Mouse (Mus musculus): ENCODE results near the gene Fbxo36.
A peak's percentile ranks its signal among the peaks of the same experiment; 100 is the strongest.

Fbxo36 gene

DNA sequence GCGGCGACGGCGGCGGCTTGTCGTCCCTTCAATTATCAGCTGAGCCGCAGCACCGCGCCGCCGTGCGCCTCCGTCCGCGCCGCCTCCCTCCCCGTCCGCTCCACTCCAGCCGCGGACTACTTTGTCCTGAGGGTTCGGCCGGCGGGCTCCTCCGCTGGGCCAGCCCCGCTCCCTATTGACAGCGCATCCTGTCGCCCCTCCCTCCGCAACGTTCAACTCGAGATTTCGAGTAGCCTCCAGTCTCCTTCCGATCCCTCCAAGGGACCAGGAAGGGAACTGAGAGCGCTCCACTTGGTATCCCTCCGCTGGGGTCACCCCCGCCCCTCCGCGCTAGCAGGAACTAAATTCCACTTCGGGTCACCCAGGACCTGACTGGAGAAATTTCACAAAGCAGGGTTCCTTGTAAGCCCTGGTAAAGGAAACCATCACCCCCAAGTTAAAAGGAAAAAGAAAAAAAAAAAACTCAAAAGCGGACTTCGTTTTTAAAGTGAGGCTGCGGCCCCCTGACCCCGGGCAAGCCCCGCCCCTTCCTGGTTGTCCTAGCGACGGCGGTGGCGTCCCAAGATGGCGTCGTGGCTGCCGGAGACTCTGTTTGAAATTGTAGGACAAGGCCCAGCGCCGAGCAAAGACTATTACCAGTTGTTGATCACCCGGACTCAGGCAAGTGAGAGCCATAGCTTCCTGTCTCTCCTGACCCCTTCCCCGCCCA is at the start of gene Fbxo36:
TSS of gene Fbxo36 (plus strand) at position 533 of the 709 bp plus-strand sequence.
- DNase-seq (ENCODE audit: low read depth, low spot score): peak; percentile 91

DNA sequence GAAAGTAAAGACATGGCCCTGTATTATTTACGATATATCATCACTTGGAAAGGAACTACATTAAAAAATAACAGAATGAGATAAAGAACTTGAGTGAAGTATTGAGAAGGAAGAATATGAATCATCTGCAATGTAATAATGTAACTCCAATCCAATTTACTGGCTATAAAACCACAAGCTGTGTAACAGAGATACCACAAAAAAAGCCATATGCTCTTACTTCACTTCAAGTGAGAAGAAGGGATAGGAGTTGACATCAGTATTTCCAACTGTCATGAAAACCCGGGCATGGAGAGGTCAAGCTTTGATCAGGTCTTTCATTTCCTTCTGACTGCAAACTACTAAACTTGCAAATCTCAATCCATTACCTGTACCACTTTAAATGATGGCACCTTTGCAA is 48.2 kb upstream of the Fbxo36 start:
- no peak for DNase-seq (ENCODE audit: low read depth, low spot score)

DNA sequence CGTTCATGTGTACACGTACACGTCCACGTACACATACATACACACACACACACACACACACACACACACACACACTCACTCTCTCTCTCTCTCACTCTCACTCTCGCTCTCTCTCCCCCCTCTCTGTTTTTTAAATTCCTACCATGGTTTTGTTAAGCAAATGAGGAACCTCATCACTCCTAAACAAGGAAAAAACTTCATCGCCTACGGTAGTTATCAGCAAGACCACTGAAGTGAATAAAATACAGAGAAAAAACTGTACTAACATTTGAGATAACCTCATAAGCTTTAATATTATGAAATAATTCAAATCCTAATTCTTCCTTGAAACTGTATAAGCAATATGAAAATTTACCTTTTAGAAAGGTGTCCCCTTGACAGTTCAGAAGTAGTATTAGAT is 44.3 kb upstream of the Fbxo36 start:
- DNase-seq (ENCODE audit: low read depth, low spot score): no peak

DNA sequence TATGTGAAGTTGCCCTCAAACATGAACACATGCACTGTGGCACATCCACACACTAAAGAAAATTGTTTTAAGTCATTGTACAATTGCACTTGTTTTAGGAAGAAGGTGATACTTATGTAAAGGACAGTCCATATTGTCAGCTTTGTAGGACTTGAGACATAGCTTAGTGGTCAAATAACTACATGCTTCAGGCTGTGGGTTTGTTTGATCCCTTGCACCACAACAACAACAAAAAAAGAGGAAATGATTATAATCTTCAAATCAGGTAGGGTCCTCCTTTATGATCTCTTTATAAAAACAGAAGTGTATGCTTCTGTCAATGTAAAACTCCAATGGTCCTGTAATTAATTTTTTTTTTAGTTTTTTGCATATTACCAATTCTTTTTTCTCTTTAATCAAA is 40.5 kb upstream of the Fbxo36 start:
- DNase-seq (ENCODE audit: low read depth, low spot score): no peak

DNA sequence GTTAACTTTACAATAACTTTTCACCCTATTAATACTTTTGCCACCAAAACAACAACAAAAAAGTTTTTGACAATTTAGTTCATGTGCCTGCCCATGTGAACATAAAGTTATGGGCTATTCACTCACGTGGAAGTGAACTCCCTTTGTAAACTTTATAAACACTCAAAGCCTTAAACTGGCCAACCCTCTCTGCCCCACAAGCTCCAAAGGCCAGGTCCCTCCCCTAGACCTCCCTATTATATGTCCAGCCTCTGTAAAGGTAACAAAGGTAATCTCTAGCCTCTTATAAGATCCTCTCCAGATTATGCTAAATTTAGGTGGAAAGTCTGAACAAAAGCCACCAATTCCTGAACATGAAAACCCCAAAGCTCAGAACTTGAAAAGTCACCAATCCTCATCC is 35.9 kb upstream of the Fbxo36 start:
- no peak for DNase-seq (ENCODE audit: low read depth, low spot score)

DNA sequence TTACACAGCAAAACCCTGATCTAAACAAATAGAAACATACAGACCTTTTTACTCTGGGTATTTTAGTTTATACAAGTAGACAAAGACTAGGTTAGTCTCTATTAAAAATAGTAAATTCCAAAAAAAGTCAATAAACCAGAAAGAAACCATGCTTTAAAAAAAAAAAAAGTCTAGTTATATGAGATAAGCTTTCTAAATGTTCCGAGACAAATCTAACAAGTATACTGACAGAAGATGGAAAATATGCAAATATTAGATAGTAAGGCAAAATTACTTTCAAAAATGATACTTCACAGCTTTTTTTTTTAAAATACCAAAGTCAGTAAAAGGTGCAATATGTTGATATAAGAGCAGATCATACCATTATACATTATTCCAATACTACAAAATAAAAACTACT is 22.0 kb upstream of the Fbxo36 start:
- no peak for DNase-seq (ENCODE audit: low read depth, low spot score)

DNA sequence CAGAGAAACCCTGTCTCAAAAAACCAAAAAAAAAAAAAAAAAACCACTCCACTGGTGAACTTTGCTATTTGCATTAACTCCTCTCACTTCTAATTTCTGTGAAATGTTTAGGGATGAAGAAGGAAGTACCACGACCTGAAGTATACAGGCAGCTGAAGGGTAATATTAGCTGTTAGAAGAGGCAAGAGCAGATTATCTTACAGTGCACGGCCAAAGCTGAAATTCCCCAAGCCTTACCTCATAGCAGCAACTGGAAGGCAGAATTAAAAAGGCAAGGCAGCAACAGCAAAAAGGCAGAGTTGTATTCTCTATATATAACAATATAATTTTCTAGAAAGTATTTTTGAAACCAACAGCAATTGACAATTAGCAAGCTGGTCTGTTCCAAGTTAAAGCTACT is 14.6 kb upstream of the Fbxo36 start:
- no peak for DNase-seq (ENCODE audit: low read depth, low spot score)

DNA sequence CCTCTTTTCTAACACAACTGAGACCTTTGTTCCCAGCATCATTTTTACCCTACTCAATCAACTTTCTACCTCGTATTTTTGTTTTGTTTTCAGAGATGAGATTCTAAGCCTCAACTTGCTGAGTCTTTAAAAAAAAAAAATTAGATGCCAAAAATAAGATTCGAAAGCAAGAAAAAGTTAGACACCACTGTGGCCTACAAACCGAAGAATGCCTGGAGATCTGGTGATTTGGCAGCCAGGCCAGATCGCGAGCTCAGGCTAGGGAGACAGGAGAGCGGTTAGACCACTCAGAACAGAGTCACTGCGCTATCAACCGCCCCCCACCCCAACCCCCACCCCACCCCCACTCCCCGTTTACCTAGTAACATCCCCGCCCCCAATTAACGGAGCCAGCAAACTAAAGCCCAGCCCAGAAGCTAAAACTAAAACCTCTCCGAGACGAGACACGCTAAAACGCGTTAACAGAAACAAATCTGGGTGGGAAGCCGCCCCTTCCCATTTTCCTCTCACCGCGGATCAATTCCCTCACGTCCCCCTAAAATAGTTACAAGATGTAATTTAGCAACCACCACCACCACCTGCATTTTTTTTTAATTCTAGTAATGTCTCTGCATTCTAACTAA is 2.0 kb upstream of the Fbxo36 start:
- no peak for DNase-seq (ENCODE audit: low read depth, low spot score)

DNA sequence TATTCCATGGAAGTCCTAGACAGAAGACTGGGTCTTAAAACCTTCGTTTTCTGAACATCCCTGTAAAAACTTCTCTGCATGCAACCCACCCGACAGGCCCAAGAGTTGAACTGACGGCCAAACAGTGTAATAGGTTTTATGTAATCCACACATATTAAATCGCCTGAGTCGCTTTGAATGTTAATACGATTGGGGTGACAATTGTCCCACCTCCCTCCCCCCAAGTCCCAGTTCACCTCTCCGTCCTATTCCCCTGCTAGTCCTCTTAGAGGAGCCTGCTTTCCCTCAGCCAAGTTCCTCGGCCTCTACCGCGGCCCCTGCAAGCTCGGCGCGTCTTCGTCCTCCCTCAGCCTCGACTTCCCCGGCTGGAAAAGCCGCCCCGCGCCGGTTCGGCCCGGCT is 1.5 kb upstream of the Fbxo36 start:
- DNase-seq (ENCODE audit: low read depth, low spot score): no peak

DNA sequence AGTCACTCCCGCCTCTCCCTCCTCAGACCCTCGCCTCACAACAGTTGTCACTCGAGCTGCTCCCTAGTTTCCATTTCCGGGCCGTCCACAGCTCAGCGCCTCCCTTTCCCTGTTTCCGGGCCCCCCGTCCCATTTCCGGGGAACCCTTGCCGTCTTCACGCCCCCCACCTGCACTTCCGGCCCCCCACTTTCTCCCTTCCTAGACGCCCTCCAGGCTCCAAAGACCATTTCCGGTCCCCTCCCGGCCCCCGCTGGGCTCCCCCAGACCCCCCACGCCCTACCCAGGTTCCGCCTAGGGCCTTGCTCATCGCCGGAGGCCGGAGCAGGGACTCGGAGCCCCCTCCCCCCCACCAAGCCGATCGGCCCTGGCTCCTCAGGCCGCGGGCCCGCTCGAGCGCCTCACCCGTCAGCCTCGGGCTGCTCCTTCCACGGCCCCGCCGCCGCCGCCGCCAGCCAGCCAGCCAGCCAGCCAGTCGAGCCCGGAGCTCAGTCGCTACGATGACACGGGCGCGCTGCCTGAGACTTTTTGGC is 955 bp upstream of the Fbxo36 start:
- DNase-seq (ENCODE audit: low read depth, low spot score): peak; percentile 50

DNA sequence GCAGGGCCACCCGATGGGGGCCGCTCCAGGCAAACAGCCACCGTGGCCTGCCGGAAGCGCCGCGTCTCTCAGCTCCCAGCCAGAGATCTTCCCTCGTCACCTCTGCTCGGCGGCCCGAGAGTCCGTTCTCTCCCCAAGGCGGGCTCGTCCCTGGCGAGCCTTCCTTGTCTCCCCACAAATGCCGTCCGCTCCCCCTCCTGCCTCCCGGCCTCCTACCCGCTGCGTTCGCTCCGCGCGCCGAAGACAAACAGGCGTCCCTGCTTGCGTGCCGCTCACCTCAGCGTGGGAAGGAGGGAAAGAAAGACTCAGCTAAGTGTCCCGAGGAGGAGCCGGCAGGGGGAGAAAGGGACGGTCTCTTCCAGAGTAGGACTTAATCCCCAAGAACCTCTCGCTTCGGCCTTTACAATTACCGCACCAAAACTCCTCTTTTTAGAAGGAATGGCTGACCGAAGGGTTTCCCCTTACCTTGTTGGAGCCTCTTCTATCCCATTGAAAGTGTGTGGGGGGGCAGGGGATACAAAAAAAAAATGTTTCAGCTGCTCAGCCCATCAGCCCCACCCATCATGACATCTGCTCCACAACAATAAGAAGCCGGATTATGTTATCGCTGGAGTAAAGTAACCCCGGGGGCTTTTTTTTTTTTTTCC is 500 bp downstream of the Fbxo36 start, which contains the start of gene Trip12:
TSS of gene Trip12 (minus strand) at position 499 of the 647 bp plus-strand sequence.
- DNase-seq (ENCODE audit: low read depth, low spot score): no peak

DNA sequence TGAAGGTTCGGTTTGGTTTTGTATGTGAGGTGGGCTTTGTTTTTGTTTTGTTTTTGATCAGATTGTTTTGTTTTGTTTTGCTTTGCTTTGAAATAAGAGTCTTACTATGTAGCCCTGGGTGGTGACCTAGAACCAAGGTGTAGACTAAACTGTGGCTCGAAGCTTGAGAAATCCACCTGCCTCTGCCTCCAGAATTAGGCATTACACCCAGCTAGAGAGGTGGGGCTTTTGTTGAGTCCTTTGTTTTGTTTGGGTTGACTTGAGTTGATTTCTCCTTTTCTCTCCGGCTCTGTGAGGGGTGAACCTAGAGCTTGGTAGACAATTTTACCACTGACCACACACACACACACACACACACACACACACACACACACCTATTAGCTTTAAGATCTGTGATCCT is 1.4 kb downstream of the Fbxo36 start:
- no peak for DNase-seq (ENCODE audit: low read depth, low spot score)

DNA sequence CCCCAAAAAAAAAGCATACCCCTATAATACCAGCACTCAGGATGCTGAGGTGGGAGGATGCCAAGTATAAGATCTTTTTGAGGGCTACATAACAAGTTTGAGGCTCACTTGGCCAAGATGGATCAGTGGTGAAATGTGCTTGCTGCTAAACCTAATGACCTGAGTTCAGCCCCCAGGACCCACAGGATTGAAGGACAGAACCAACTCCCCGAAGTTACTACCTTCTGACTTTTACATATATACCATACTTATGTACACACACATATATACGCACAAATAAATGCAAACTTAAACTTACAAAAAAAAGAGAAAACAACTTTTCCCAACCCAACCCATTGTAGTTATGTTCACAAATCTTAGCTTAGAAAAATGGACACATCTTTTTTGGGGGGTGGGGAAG is 3.7 kb downstream of the Fbxo36 start:
- no peak for DNase-seq (ENCODE audit: low read depth, low spot score)

DNA sequence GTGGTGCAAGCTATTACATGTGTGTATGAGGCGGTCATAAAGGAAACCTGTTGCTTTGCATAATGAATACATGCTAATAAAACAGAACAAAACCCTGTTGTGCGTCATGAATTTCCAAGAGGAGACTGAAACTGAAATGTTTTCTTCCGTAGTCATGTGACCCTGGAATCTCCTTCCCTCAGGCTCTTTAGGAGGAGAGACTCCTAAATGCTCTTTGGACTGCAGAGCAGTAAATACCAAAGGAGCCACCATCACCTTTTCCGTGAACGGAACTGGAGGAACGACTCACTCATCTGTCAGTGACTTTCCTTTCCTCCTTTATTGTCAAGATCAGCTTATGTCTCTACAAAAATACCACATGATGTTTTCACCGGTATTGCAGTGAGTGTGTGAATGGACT is 8.1 kb downstream of the Fbxo36 start:
- no peak for DNase-seq (ENCODE audit: low read depth, low spot score)

DNA sequence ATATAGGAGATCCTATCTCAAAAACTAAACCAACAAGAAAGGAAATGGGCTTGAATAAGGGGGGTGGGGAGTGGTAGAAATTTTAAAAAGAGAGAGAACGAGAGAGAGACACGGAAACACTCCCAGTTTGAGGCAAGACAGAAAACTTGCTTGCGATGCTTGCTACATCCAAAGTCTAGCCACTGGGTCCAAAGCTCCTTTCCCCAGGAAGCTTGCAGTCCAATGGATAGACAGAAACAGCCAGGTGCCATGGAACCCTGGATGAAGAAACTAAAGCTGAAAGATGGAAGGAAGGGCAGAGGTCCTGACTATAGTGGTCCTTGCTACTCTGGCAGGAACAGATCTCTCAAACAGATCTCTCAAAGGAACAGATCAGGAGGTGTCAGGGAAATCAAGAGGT is 8.7 kb downstream of the Fbxo36 start:
- DNase-seq (ENCODE audit: low read depth, low spot score): no peak

DNA sequence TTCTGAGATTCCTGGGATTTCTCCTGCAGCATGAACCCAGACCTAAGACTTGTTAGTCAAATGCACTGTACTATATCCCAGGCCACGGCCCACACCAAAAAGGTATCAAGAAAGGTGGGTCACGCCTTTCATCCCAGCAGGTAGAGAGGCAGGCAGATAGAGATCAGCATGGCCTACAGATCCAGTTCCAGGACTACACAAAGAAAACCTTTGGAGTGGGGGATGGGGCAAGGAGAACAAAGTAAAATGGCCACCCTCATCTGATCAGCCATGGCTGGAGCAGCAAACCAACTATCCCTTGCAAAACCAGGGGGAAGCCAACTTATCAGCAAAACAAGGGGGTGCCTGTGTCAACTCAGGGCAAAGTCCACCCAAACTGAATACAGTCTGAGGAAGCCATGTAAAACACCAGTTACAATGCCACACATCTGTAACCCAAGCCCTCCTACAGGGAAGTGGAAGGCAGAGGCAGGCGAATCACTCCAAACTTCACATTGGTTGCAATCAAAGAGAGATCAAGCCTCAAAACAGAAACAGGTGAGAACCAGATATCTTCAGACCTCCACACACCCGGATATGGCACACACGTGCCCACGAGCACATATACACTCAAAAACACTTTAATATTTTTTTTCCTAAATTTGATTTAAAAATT is 9.3 kb downstream of the Fbxo36 start:
- no peak for DNase-seq (ENCODE audit: low read depth, low spot score)

DNA sequence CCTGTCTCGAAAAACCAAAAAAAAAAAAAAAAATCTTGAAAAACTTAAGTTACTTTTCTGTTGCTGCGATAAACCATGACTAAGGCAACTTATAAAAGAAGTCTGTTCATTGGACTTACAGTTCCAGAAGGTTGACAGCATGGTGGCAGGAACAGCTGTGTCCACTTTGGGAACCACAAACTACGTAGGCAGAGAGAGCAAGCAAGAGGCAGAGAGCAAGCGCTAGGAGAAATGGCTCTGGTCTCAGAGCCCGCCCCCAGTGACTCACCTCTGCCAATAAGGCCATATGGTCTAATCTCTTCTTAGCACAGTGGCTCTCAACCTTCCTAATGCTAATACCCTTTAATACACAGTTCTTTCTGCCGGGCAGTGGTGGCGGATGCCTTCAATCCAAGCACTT is 10.2 kb downstream of the Fbxo36 start:
- no peak for DNase-seq (ENCODE audit: low read depth, low spot score)

DNA sequence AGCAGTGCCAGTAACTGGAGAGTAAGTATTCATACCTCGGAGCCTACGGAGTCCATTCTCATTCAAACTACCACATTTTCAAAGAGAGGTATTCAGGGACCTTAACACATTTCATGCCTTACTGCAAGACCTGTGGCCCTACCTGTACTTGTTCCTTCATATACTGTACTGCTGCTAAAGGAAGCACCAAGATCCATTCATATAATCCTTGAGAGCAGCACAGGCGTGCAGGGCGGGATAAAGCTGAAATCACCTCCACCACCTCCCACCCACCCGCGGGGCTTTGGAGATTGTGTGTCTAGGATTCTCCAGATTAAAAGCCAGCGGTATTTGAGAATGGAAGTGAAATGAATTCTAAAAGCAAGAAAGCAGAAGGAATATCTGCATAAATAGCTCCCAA is 10.8 kb downstream of the Fbxo36 start:
- DNase-seq (ENCODE audit: low read depth, low spot score): no peak

DNA sequence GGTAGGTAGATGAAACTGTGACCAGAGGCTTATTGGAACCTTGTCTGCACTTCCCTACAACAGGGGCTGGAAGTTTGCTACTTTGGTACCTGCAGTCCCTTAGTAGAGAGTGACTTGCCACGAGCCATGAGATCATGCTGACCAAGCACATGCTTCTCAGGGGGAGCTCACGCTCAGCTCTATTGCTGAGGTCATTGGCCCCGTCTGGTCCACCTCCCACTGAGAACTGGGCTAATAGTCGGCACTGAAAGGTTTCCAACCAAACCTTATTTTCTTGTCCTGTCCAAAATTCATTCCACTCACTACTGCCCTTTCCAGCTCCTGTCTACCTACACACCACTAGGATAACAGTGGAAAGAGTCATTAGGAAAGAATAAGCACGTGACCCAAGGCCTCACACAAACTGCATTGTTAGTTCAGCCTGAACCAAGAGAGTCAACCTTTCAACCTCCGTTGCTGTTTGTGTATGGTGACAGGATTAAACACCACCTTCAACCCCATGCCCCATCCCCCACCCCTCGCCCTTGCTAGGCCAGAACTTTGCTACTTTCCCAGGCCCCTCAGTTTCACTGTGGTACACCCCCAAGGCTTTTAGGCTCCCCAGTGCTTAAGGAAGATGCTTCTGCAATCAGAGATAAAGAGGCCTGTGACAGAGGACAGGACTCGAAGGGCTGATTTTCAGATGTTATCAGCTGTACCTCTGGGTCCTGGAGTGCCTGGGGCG is 12.0 kb downstream of the Fbxo36 start:
- DNase-seq (ENCODE audit: low read depth, low spot score): no peak

DNA sequence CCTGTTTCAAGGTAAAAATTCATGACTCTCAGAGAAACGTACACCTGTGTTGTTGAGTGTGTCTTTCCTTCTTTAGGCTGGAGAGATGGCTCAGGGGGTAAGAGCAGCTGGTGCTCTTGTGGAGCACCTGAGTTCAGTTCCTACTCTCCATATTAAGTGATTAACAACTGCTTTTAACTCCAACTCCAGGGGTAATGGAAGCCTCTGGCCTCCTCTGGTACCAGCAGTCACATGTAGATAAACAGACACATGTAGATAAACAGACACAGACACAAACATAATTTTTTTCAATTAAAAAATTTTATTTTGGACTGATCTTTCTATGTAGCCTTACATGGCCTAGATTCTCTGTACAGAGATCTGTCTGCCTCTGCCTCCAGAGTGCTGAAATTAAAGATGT is 14.1 kb downstream of the Fbxo36 start:
- DNase-seq (ENCODE audit: low read depth, low spot score): no peak

DNA sequence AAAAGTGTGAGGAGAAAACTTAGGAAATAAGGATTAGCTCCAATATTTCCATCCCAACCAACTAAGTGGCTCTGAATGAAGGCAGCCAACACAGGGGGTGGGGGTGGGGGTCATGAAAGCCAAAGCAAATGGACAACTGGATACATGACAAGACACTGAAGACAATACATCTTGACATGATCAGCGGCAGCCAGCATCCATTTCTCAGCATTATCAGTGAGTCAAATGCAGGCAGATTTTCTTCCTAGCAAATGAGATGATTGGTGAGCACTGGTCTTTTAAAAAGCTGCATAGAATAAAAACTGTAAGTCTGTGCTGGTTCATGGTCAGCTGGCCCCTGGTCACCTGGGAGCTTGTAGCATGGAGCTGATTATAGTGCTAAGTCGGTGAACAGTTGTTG is 15.3 kb downstream of the Fbxo36 start:
- DNase-seq (ENCODE audit: low read depth, low spot score): no peak

DNA sequence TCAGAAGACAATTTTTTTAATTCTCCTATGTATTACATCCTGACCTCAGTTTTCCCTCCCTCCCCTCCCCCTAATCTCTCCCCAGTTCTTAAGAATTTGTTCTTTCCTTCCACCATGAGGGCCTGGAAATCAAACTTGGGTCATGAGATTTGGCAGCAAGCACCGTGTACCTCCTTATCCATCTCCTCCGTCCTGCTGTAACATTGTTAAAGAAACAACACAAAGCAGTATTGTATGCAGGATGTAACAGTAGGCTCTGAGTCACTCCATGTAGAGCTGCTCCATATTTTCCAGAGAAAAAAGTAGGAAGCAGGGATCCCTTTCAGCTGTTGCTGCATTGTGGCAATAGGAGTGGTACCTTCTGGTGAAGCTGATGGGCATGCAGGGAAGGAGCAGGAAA is 16.1 kb downstream of the Fbxo36 start:
- DNase-seq (ENCODE audit: low read depth, low spot score): no peak
